Mouse (Mus musculus) neural tube, embryonic 15.5 days (tissue): ENCODE results near the gene Krtap13-1. TPM values are rescaled to one million over a fixed set of nuclear protein-coding genes. Genes with fewer than 3 reads are reported as not detected.
"Not testable (repeated sequence)": the region's sequence is repeated elsewhere in the genome, so short reads cannot be mapped to it uniquely, and the experiment has no call there.

Experiments
- ATAC-seq: fragments of 200-750 bp; cut with Nextera tagmentation; 2 replicates; pipeline ENCODE4 v1.8.0; 2017; ENCODE audit warnings: mild to moderate bottlenecking, moderate TSS enrichment, moderate library complexity; ENCODE audit not compliant: low FRiP score
- H3K27ac ChIP-seq: fragments of 300-500 bp; sonication (generic); replicated peaks from 2 replicates; pipeline ENCODE4 v1.5.1; 2015; ENCODE audit warnings: mild to moderate bottlenecking, inconsistent platforms
- H3K27me3 ChIP-seq: fragments of 300-500 bp; sonication (generic); replicated peaks from 2 replicates; pipeline ENCODE4 v1.6.1; 2015; ENCODE audit warnings: inconsistent platforms
- H3K36me3 ChIP-seq: fragments of 300-500 bp; sonication (generic); 2 replicates; pipeline ENCODE4 v1.6.1; 2015; ENCODE audit warnings: inconsistent platforms
- H3K4me1 ChIP-seq: fragments of 300-500 bp; sonication (generic); 2 replicates; pipeline ENCODE4 v1.6.1; 2015; ENCODE audit warnings: inconsistent platforms
- H3K4me2 ChIP-seq: fragments of 300-500 bp; sonication (generic); 2 replicates; pipeline ENCODE4 v1.6.1; 2015; ENCODE audit warnings: inconsistent platforms, mild to moderate bottlenecking, moderate library complexity
- H3K4me3 ChIP-seq: fragments of 300-500 bp; sonication (generic); replicated peaks from 2 replicates; pipeline ENCODE4 v1.5.1; 2015; ENCODE audit warnings: mild to moderate bottlenecking, inconsistent platforms
- H3K9ac ChIP-seq: fragments of 300-500 bp; sonication (generic); replicated peaks from 2 replicates; pipeline ENCODE4 v1.6.1; 2015; ENCODE audit warnings: mild to moderate bottlenecking, inconsistent platforms
- H3K9me3 ChIP-seq: fragments of 300-500 bp; sonication (generic); replicated peaks from 2 replicates; pipeline ENCODE4 v1.6.1; 2016; ENCODE audit warnings: inconsistent platforms
- WGBS: fragments of 180-500 bp; shearing (Covaris S2); methylation state at CpG from one replicate; pipeline ENCODE4 v1.1.7; 2015; ENCODE audit warnings: mixed read lengths; 5-methylcytosine and 5-hydroxymethylcytosine counted together
- polyA plus RNA-seq: library from polyadenylated mRNA; unstranded; fragments of >200 nt; fragmentation: Nextera tagmentation; extraction: Ambion mirVana; gene quantifications from 2 replicates; pipeline ENCODE4 v1.2.1, GENCODE M21; 2015

Gene Krtap13-1
- polyA plus RNA-seq, 1 experiment from 2014 or later: not detected

- Histone ChIP-seq H3K4me3 (no peak overlapping the region), H3K27ac (no peak overlapping the region), H3K4me2 (no peak overlapping the region), H3K9me3 (no peaks in the 10 kb centered on the region), H3K9ac (no peak overlapping the region), H3K4me1 (no peaks in the 10 kb centered on the region), H3K27me3 (no peaks in the 10 kb centered on the region), H3K36me3 (no peaks in the 10 kb centered on the region)
- no peak for ATAC-seq
- 43% methylated on average over 4 of the region's 4 CpGs for WGBS
Observed at GRCm38 (mm10) chr16:88747943-88748342, 19.3 kb downstream of the Krtap13-1 start.

- not testable (repeated sequence) for H3K4me2 ChIP-seq, H3K4me3 ChIP-seq, H3K4me1 ChIP-seq, ATAC-seq, H3K27ac ChIP-seq, H3K9ac ChIP-seq, H3K27me3 ChIP-seq, H3K9me3 ChIP-seq, H3K36me3 ChIP-seq
- WGBS: 91% methylated on average over 3 of the region's 3 CpGs
Observed at GRCm38 (mm10) chr16:88751535-88751934, 22.9 kb downstream of the Krtap13-1 start, which contains the start of gene Krtap13. TSS of gene Krtap13 (minus strand) at chr16:88751635.

GRCm38 (mm10) chr16:88758547-88758946 lies 29.9 kb downstream of the Krtap13-1 start, which contains the start of gene 2310034C09Rik:
TSS of gene 2310034C09Rik (plus strand) at chr16:88758847.
- H3K4me2 ChIP-seq, H3K9me3 ChIP-seq, H3K9ac ChIP-seq, H3K27me3 ChIP-seq, H3K36me3 ChIP-seq, H3K4me3 ChIP-seq, H3K4me1 ChIP-seq, H3K27ac ChIP-seq, ATAC-seq: not testable (repeated sequence)
- WGBS: 83% methylated on average over 3 of the region's 3 CpGs

- Histone ChIP-seq H3K4me1 (no peaks in the 10 kb centered on the region), H3K9ac (no peak within 1 kb of the TSS), H3K27me3 (no peaks in the 10 kb centered on the region), H3K4me3 (no peak within 1 kb of the TSS), H3K36me3 (no peaks in the 10 kb centered on the region), H3K4me2 (no peak within 1 kb of the TSS), H3K27ac (no peak within 1 kb of the TSS), H3K9me3 (no peaks in the 10 kb centered on the region)
- WGBS: 89% methylated on average over 2 of the region's 2 CpGs
- ATAC-seq: no peak
Observed at GRCm38 (mm10) chr16:88774106-88774505, 45.4 kb downstream of the Krtap13-1 start, which contains the start of gene 2310057N15Rik. TSS of gene 2310057N15Rik (minus strand) at chr16:88774206.

GRCm38 (mm10) chr16:88777596-88777995 lies 48.9 kb downstream of the Krtap13-1 start, which contains the start of gene Gm5965:
TSS of gene Gm5965 (plus strand) at chr16:88777896.
- H3K9me3 ChIP-seq: no peaks in the 10 kb centered on the region
- no peak within 1 kb of the TSS for H3K4me3 ChIP-seq
- no peak within 1 kb of the TSS for H3K27ac ChIP-seq
- no peaks in the 10 kb centered on the region for H3K4me1 ChIP-seq
- no peaks in the 10 kb centered on the region for H3K27me3 ChIP-seq
- ATAC-seq: no peak
- H3K9ac ChIP-seq: no peak within 1 kb of the TSS
- WGBS: 86% methylated on average over 6 of the region's 6 CpGs
- no peaks in the 10 kb centered on the region for H3K36me3 ChIP-seq
- H3K4me2 ChIP-seq: no peak within 1 kb of the TSS

Other genes starting within 250 kb of the Krtap13-1 start
- not detected in 2 replicates for gene Cldn17, start 221.9 kb upstream of the Krtap13-1 start, polyA plus RNA-seq
- 10.3 TPM in 1 of 2 replicates, not detected in the other for gene Cldn8, start 165.7 kb upstream of the Krtap13-1 start, polyA plus RNA-seq
- gene Krtap24-1, start 116.6 kb upstream of the Krtap13-1 start, polyA plus RNA-seq: not detected in 2 replicates
- gene 2310079G19Rik, start 101.2 kb upstream of the Krtap13-1 start, polyA plus RNA-seq: not detected in 2 replicates
- 0.15 TPM in 1 of 2 replicates, not detected in the other for gene Krtap26-1, start 81.1 kb upstream of the Krtap13-1 start, polyA plus RNA-seq
- not detected in 2 replicates for gene Krtap27-1, start 57.2 kb upstream of the Krtap13-1 start, polyA plus RNA-seq
- not detected in 2 replicates for gene 2310061N02Rik, start 20.9 kb upstream of the Krtap13-1 start, polyA plus RNA-seq
- not detected in 2 replicates for gene Krtap13, start 22.8 kb downstream of the Krtap13-1 start, polyA plus RNA-seq
- gene 2310034C09Rik, start 30.0 kb downstream of the Krtap13-1 start, polyA plus RNA-seq: not detected in 2 replicates
- not detected in 2 replicates for gene 2310057N15Rik, start 45.3 kb downstream of the Krtap13-1 start, polyA plus RNA-seq
- not detected in 2 replicates for gene Gm5965, start 49.0 kb downstream of the Krtap13-1 start, polyA plus RNA-seq
- gene Gm20741, start 83.4 kb downstream of the Krtap13-1 start, polyA plus RNA-seq: not detected in 2 replicates
- not detected in 2 replicates for gene Krtap15, start 91.4 kb downstream of the Krtap13-1 start, polyA plus RNA-seq
- gene Krtap14, start 97.3 kb downstream of the Krtap13-1 start, polyA plus RNA-seq: not detected in 2 replicates
- gene Krtap19-1, start 140.5 kb downstream of the Krtap13-1 start, polyA plus RNA-seq: not detected in 2 replicates
- gene Krtap19-2, start 145.4 kb downstream of the Krtap13-1 start, polyA plus RNA-seq: not detected in 2 replicates
- not detected in 2 replicates for gene Krtap19-3, start 149.2 kb downstream of the Krtap13-1 start, polyA plus RNA-seq
- not detected in 2 replicates for gene Krtap19-4, start 156.2 kb downstream of the Krtap13-1 start, polyA plus RNA-seq
- not detected in 2 replicates for gene Krtap19-5, start 167.6 kb downstream of the Krtap13-1 start, polyA plus RNA-seq
- gene Krtap19-9b, start 203.4 kb downstream of the Krtap13-1 start, polyA plus RNA-seq: not detected in 2 replicates
- not detected in 2 replicates for gene Krtap16-3, start 234.0 kb downstream of the Krtap13-1 start, polyA plus RNA-seq